Mouse (Mus musculus) heart, embryonic 16.5 days (tissue): Measurements from ENCODE around the gene Epas1. TPM values are rescaled to one million over a fixed set of nuclear protein-coding genes. Genes with fewer than 3 reads are reported as not detected.

Experiments
- polyA plus RNA-seq: library from polyadenylated mRNA; unstranded; fragments of >200 nt; fragmentation: Nextera tagmentation; extraction: Ambion mirVana; gene quantifications from 2 replicates; pipeline ENCODE4 v1.2.1, GENCODE M21; 2015

The Epas1 gene
- polyA plus RNA-seq, 1 experiment from 2014 or later, result 8.2 TPM

Other genes starting within 250 kb of the Epas1 start
- gene Gm10309, start 248.5 kb upstream of the Epas1 start, polyA plus RNA-seq, result 0.16 TPM in 2 replicates
- gene Tmem247, start 163.6 kb downstream of the Epas1 start, polyA plus RNA-seq, result not detected in 2 replicates
- not detected in 2 replicates for gene Atp6v1e2, start 194.2 kb downstream of the Epas1 start, polyA plus RNA-seq
- 19.9 and 20.4 TPM in 2 replicates for gene Rhoq, start 209.4 kb downstream of the Epas1 start, polyA plus RNA-seq